Mouse (Mus musculus) liver, embryonic 11.5 days (tissue): ENCODE data around the gene Tma7. TPM values are rescaled to one million over a fixed set of nuclear protein-coding genes. Genes with fewer than 3 reads are reported as not detected.

Experiments used
- ATAC-seq: fragments of 200-750 bp; cut with Nextera tagmentation; replicated peaks from 2 replicates; pipeline ENCODE4 v1.8.0; 2017; ENCODE audit warnings: moderate number of reproducible peaks, mild to moderate bottlenecking, moderate TSS enrichment, moderate library complexity; ENCODE audit not compliant: low FRiP score
- DNase-seq: peaks from one replicate; pipeline ENCODE4 v3.0.0-alpha.2; 2017; ENCODE audit warnings: low spot score
- H3K27ac ChIP-seq: fragments of 300-500 bp; sonication (generic); 2 replicates; pipeline ENCODE4 v1.5.1; 2014; ENCODE audit warnings: mild to moderate bottlenecking, low read depth, low read length, control low read depth
- H3K27me3 ChIP-seq: fragments of 300-500 bp; sonication (generic); replicated peaks from 2 replicates; pipeline ENCODE4 v1.6.1; 2014; ENCODE audit warnings: low read length, mixed read lengths; ENCODE audit not compliant: control insufficient read depth, insufficient read depth
- H3K36me3 ChIP-seq: fragments of 300-500 bp; sonication (generic); 2 replicates; pipeline ENCODE4 v1.6.1; 2014; ENCODE audit warnings: mild to moderate bottlenecking, low read length, moderate library complexity, mixed read lengths; ENCODE audit not compliant: control insufficient read depth, insufficient read depth
- H3K4me1 ChIP-seq: fragments of 300-500 bp; sonication (generic); replicated peaks from 2 replicates; pipeline ENCODE4 v1.6.1; 2014; ENCODE audit warnings: low read length, mixed read lengths; ENCODE audit not compliant: control insufficient read depth, insufficient read depth
- H3K4me2 ChIP-seq: fragments of 300-500 bp; sonication (generic); 2 replicates; pipeline ENCODE4 v1.6.1; 2014; ENCODE audit warnings: mild to moderate bottlenecking, control low read depth, moderate library complexity
- H3K4me3 ChIP-seq: fragments of 300-500 bp; sonication (generic); 2 replicates; pipeline ENCODE4 v1.5.1; 2014; ENCODE audit warnings: low read depth, low read length, control low read depth
- H3K9ac ChIP-seq: fragments of 300-500 bp; sonication (generic); 2 replicates; pipeline ENCODE4 v1.6.1; 2014; ENCODE audit warnings: low read depth, low read length, control low read depth
- H3K9me3 ChIP-seq: fragments of 300-500 bp; sonication (generic); 2 replicates; pipeline ENCODE4 v1.6.1; 2016; ENCODE audit warnings: low read length, inconsistent platforms, mixed read lengths; ENCODE audit not compliant: control insufficient read depth
- WGBS: fragments of 180-500 bp; shearing (Covaris S2); extraction: QIAGEN DNeasy Blood & Tissue Kit; methylation state at CpG from one replicate; pipeline ENCODE4 v1.1.7; 2014; 5-methylcytosine and 5-hydroxymethylcytosine counted together
- polyA plus RNA-seq: library from polyadenylated mRNA; unstranded; fragments of >200 nt; fragmentation: Nextera tagmentation; extraction: Ambion mirVana; gene quantifications from 2 replicates; pipeline ENCODE4 v1.2.1, GENCODE M21; 2014

Tma7 gene
- polyA plus RNA-seq, 1 experiment from 2014 or later: 742 TPM

DNA sequence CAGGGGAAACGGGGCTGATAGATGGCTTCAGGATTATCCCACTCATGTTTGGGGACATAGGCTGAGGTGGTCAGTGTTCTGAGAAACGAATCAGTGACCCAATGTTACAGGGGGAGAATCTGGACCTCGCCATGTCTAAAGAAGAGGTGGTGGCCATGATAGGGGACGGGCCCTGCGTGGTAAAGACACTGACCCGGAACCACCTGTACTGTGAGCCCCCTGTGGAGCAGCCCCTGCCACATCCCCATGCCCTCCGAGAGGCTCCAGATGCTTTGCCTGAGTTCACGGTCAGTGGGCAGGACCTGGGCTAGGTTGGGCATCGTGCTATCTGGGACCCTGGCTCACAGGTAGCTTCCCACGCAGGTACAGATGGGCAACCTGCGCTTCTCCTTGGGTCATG, 27.9 kb upstream of the Tma7 start:
- 85% methylated on average over 11 of the region's 11 CpGs for WGBS
- peaks cover 15% of the 10 kb centered on the region; the same call in 1 of the 2 replicates for H3K36me3 ChIP-seq
- no peak for ATAC-seq

DNA sequence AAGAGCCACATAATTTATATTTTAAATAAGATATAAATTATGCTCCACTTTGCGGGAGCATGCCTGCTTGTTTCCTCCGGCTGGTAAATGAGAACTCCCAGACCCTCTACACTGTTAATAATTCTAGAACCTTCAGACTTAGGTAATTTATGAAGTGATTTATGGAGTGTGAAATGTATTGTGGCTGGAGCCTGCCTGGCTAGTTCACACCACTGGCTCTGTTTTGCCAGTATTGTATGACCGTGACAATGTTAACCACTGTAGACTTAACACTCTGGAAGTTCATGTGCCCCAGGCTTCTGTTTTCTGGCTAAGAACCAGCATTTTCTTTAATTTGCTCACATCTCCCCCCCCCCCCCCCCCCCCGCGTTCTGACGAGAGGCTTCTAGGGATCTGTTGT, 25.0 kb upstream of the Tma7 start:
- H3K27me3 ChIP-seq: no peaks in the 10 kb centered on the region
- no peaks in the 10 kb centered on the region for H3K4me1 ChIP-seq
- peaks cover 19% of the 10 kb centered on the region; the same call in 1 of the 2 replicates for H3K36me3 ChIP-seq
- 77% methylated on average over 5 of the region's 6 CpGs for WGBS
- DNase-seq (no peak), ATAC-seq (no peak)
- no peak overlapping the region for H3K4me3 ChIP-seq
- no peak overlapping the region for H3K4me2 ChIP-seq
- H3K27ac ChIP-seq: no peak overlapping the region
- H3K9me3 ChIP-seq: no peaks in the 10 kb centered on the region
- H3K9ac ChIP-seq: no peak overlapping the region

More for the DNA sequence above, 27.9 kb upstream of the Tma7 start:
- DNase-seq: no peak
- H3K9me3 ChIP-seq: no peaks in the 10 kb centered on the region
- H3K4me3 ChIP-seq: no peak overlapping the region
- no peak overlapping the region for H3K9ac ChIP-seq
- H3K4me1 ChIP-seq: no peaks in the 10 kb centered on the region
- no peaks in the 10 kb centered on the region for H3K27me3 ChIP-seq
- H3K27ac ChIP-seq: no peak overlapping the region
- no peak overlapping the region for H3K4me2 ChIP-seq

DNA sequence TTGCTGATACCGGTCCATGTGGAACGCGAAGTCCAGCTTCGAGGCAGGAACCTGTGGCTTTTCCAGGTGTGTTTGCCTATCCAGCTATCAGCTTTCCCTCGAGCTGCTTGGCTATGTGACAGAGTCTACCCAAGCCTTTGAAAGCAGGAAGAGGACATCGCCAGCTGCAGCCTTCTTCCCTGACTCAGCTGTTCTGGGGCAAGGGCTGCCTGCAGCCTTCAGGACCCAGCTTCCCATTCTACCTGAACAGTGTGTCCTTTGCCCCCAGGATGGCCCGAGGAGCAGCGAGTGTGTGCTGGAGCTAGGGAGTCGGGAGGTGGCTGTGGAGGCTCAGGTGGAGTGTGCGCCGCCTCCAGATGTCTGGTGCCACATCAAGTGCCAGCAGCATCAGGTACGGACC, 23.3 kb upstream of the Tma7 start:
- no peak overlapping the region for H3K27ac ChIP-seq
- WGBS: 83% methylated on average over 12 of the region's 12 CpGs
- no peak overlapping the region for H3K9ac ChIP-seq
- no peak overlapping the region for H3K4me2 ChIP-seq
- no peak overlapping the region for H3K4me3 ChIP-seq
- H3K36me3 ChIP-seq: peaks cover 19% of the 10 kb centered on the region; the same call in 1 of the 2 replicates
- H3K4me1 ChIP-seq: no peaks in the 10 kb centered on the region
- no peaks in the 10 kb centered on the region for H3K9me3 ChIP-seq
- DNase-seq (no peak), ATAC-seq (no peak)
- H3K27me3 ChIP-seq: no peaks in the 10 kb centered on the region

DNA sequence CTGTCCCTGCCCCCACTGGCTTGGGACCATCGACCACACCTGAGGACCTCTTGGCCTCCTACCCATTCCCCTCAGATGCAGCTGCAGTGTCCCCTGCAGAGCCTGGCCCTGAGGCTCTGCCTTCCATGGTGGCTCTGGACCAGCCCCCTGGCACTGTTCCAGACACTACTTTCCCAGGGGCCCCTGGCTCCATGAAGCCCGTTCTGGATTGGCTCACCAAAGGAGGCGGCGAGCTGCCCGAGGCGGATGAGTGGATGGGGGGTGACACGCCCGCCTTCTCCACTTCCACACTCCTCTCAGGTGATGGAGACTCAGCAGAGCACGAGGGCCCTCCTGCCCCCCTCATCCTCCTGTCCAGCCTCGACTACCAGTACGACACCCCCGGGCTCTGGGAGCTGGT, 22.6 kb upstream of the Tma7 start:
- WGBS: 86% methylated on average over 12 of the region's 12 CpGs
- no peak overlapping the region for H3K4me3 ChIP-seq
- H3K9ac ChIP-seq: no peak overlapping the region
- H3K36me3 ChIP-seq: peaks cover 17% of the 10 kb centered on the region; the same call in 1 of the 2 replicates
- H3K4me1 ChIP-seq: no peaks in the 10 kb centered on the region
- no peak overlapping the region for H3K27ac ChIP-seq
- H3K4me2 ChIP-seq: no peak overlapping the region
- DNase-seq: no peak
- H3K9me3 ChIP-seq: no peaks in the 10 kb centered on the region
- H3K27me3 ChIP-seq: no peaks in the 10 kb centered on the region
- ATAC-seq: no peak

DNA sequence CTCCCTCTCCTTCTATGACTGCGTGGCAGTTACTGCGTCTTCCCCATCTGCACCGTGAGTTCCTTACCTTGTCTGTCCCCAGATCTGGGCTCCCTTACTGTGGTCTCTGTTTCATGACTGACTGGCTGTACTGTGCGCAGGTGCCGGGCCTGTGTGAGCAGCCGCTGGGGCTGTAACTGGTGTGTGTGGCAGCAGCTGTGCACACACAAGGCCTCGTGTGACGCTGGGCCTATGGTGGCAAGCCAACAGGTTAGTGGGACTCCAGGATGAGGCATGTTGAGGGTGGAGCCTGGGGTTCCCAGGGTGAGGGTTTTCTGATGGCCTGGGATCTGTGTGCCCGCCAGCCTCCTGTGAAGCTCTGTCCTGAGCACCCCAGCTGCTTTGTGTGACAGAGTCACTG, 21.7 kb upstream of the Tma7 start:
- Histone ChIP-seq H3K27ac (no peak overlapping the region), H3K9me3 (no peaks in the 10 kb centered on the region), H3K9ac (no peak overlapping the region), H3K4me1 (no peaks in the 10 kb centered on the region), H3K4me3 (no peak overlapping the region), H3K4me2 (no peak overlapping the region), H3K27me3 (no peaks in the 10 kb centered on the region), H3K36me3 (peaks cover 17% of the 10 kb centered on the region; the same call in 1 of the 2 replicates)
- ATAC-seq (no peak), DNase-seq (no peak)
- 89% methylated on average over 9 of the region's 9 CpGs for WGBS

DNA sequence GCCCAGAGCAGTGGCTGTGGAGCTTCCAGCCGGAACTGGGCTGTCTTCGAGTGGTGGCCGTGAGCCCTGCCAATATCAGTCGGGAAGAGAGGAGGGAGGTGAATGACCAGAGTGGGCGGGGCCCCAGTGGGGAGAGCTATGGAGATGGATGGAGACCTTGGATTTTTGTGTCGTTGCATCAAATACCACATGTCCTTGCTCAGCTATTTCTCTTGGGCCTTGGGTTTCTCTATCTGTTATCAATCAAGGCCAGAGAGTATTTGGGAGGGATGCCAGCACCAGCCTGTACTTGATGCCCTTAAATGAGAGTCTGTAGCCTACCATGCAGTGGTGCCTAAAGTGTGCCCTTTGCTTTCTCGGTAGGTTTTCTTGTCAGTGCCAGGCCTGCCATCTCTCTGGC, 20.9 kb upstream of the Tma7 start:
- H3K27me3 ChIP-seq: no peaks in the 10 kb centered on the region
- H3K4me1 ChIP-seq: peaks cover 7% of the 10 kb centered on the region
- ATAC-seq (no peak), DNase-seq (no peak)
- H3K9ac ChIP-seq: no peak overlapping the region
- no peaks in the 10 kb centered on the region for H3K9me3 ChIP-seq
- WGBS: 74% methylated on average over 7 of the region's 7 CpGs
- H3K4me3 ChIP-seq: no peak overlapping the region
- no peak overlapping the region for H3K4me2 ChIP-seq
- no peak overlapping the region for H3K27ac ChIP-seq
- H3K36me3 ChIP-seq: peaks cover 17% of the 10 kb centered on the region; the same call in 1 of the 2 replicates

DNA sequence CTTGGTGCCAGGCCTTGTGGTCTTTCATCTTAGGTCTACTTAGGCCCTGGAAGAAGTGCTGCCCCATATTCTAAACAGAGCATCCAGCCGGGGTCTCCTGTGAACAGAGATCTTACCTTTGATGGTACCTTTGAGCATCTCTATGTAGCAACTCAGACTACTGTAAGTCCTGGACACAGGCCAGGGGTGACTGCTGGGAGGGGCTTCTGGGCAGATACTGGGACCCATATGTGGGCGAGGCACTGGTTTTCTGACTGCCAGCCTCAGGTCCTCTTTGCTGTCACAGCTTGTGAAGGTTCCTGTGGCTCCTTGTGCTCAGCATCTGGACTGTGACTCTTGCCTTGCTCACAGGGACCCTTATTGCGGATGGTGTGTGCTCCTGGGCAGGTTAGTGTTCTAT, 20.2 kb upstream of the Tma7 start:
- 84% methylated on average over 3 of the region's 3 CpGs for WGBS
- no peak overlapping the region for H3K4me2 ChIP-seq
- no peak for ATAC-seq
- no peak overlapping the region for H3K27ac ChIP-seq
- peaks cover 13% of the 10 kb centered on the region; the same call in 1 of the 2 replicates for H3K36me3 ChIP-seq
- H3K9ac ChIP-seq: no peak overlapping the region
- no peak for DNase-seq
- no peaks in the 10 kb centered on the region; the same call in 1 of the 2 replicates for H3K27me3 ChIP-seq
- peaks cover 11% of the 10 kb centered on the region for H3K4me1 ChIP-seq
- H3K4me3 ChIP-seq: no peak overlapping the region
- H3K9me3 ChIP-seq: no peaks in the 10 kb centered on the region

DNA sequence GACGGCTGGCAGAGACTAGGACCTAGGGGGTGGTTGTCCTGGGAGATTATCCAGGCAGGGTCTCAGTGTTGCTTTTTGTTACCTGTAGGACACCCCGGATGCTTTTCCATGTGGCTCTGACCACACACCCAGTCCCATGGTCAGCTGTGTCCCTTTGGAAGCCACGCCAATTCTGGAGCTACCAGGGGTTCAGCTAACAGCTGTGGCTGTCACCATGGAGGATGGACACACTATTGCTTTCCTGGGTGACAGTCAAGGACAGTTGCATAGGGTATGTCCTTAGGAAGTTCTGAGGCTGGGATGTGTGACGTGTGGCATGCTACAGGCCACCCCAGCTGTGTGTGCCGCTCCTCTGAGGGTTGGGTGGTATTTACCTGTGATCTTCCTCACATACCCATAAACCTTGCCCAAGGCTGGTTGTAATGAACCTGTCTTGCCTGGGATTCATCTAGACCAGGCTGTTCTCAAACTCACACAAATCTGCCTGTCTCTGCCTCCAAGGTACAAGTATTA, 19.6 kb upstream of the Tma7 start:
- Histone ChIP-seq H3K4me2 (no peak overlapping the region), H3K9me3 (no peaks in the 10 kb centered on the region), H3K4me1 (peaks cover 15% of the 10 kb centered on the region), H3K27me3 (peaks cover 5% of the 10 kb centered on the region), H3K36me3 (peaks cover 13% of the 10 kb centered on the region; the same call in 1 of the 2 replicates), H3K9ac (no peak overlapping the region), H3K27ac (no peak overlapping the region), H3K4me3 (no peak overlapping the region)
- no peak for ATAC-seq
- 88% methylated on average over 5 of the region's 5 CpGs for WGBS
- DNase-seq: no peak

DNA sequence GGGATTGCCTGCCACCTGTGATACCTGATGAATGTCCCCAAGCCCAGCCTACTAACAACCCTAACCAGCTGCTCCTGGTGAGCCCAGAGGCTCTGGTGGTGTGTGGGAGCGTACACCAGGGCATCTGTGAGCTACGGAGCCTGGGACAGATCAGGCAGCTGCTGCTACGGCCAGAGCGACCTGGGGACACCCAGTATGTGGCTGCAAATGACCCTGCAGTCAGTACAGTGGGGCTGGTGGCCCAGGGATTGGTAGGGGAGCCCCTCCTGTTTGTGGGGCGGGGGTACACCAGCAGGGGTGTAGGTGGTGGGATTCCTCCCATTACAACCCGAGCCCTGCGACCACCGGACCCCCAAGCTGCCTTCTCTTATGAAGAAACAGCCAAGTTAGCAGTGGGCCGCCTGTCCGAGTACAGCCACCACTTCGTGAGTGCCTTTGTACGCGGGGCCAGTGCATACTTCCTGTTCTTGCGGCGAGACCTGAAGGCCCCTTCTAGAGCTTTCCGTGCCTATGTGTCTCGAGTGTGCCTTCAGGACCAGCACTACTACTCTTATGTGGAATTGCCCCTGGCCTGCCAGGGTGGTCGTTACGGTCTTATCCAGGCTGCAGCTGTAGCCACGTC, 18.0 kb upstream of the Tma7 start:
- Histone ChIP-seq H3K9me3 (no peaks in the 10 kb centered on the region), H3K4me3 (no peak overlapping the region), H3K4me2 (no peak overlapping the region), H3K27me3 (peaks cover 21% of the 10 kb centered on the region), H3K36me3 (peaks cover 11% of the 10 kb centered on the region; the same call in 1 of the 2 replicates), H3K4me1 (peaks cover 15% of the 10 kb centered on the region), H3K27ac (no peak overlapping the region), H3K9ac (no peak overlapping the region)
- DNase-seq (no peak), ATAC-seq (no peak)
- WGBS: 84% methylated on average over 20 of the region's 20 CpGs
